Mouse (Mus musculus) heart, embryonic 13.5 days (tissue): ENCODE measurements around the gene Kcnj6. TPM values are rescaled to one million over a fixed set of nuclear protein-coding genes. Genes with fewer than 3 reads are reported as not detected.

Experiments
- ATAC-seq: fragments of 200-750 bp; cut with Nextera tagmentation; 2 replicates; pipeline ENCODE4 v1.8.0; 2017; ENCODE audit warnings: moderate TSS enrichment; ENCODE audit not compliant: insufficient number of reproducible peaks, low FRiP score, low TSS enrichment; ENCODE audit errors: extremely low read depth
- H3K27ac ChIP-seq: fragments of 300-500 bp; sonication (generic); replicated peaks from 2 replicates; pipeline ENCODE4 v1.5.1; 2015; ENCODE audit warnings: moderate library complexity, mild to moderate bottlenecking, inconsistent platforms
- H3K27me3 ChIP-seq: fragments of 300-500 bp; sonication (generic); replicated peaks from 2 replicates; pipeline ENCODE4 v1.6.1; 2015; ENCODE audit warnings: mild to moderate bottlenecking, inconsistent platforms
- H3K36me3 ChIP-seq: fragments of 300-500 bp; sonication (generic); 2 replicates; pipeline ENCODE4 v1.6.1; 2015; ENCODE audit warnings: mild to moderate bottlenecking, inconsistent platforms
- H3K4me1 ChIP-seq: fragments of 300-500 bp; sonication (generic); 2 replicates; pipeline ENCODE4 v1.6.1; 2015; ENCODE audit warnings: inconsistent platforms
- H3K4me2 ChIP-seq: fragments of 300-500 bp; sonication (generic); 2 replicates; pipeline ENCODE4 v1.6.1; 2015; ENCODE audit warnings: inconsistent platforms, mild to moderate bottlenecking, moderate library complexity
- H3K4me3 ChIP-seq: fragments of 300-500 bp; sonication (generic); 2 replicates; pipeline ENCODE4 v1.5.1; 2015; ENCODE audit warnings: moderate library complexity, mild to moderate bottlenecking, inconsistent platforms
- H3K9ac ChIP-seq: fragments of 300-500 bp; sonication (generic); 2 replicates; pipeline ENCODE4 v1.6.1; 2015; ENCODE audit warnings: inconsistent platforms, mild to moderate bottlenecking, moderate library complexity
- H3K9me3 ChIP-seq: fragments of 300-500 bp; sonication (generic); 2 replicates; pipeline ENCODE4 v1.6.1; 2016; ENCODE audit warnings: inconsistent platforms
- WGBS: fragments of 180-500 bp; shearing (Covaris S2); methylation state at CpG from one replicate; pipeline ENCODE4 v1.1.7; 2015; ENCODE audit warnings: mixed read lengths; 5-methylcytosine and 5-hydroxymethylcytosine counted together
- polyA plus RNA-seq: library from polyadenylated mRNA; unstranded; fragments of >200 nt; fragmentation: Nextera tagmentation; extraction: Ambion mirVana; gene quantifications from 2 replicates; pipeline ENCODE4 v1.2.1, GENCODE M21; 2015

The Kcnj6 gene
- polyA plus RNA-seq, 1 experiment from 2014 or later = 0.05 TPM

DNA sequence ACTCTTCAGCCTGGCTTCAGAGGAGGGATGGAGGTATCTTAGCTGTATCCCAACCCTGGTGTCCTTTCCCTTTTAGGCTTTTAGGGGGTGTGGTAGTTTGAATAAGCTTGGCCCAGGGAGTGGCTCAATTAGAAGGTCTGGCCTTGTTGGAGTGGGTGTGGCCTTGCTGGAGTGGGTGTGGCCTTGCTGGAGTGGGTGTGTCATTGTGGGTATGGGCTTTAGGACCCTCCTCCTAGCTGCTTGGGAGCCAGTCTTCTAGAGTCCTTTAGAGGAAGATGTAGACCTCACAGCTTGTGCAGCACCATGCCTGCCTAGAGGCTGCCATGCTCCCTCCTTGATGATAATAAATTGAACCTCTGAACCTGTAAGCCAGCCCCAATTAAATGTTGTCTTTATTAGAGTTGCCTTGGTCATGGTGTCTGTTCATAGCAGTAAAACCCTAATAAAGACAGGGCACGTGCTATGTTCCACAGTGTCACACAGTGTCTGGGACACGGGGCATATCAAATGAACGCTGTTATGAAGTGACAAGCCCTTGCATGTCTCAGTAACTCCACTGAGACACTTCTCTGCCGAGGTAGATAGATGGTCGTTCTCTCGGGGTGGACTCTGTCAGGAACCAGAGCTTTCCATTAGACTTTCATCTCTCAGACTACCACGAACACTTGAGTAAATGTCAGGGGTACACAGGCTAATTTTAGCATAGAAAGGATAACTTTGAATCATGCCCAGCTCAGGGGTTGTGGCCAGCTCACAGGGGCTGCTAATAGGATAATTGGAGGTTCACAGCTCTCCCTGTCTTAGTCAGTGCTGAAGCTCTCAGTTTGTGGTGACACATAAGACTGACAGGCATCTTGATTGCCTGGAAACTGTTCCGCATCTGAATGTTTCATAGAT lies 260.8 kb downstream of the Kcnj6 start:
- Histone ChIP-seq H3K4me2 (no peak overlapping the region), H3K36me3 (peaks cover 25% of the 10 kb centered on the region; the same call in 1 of the 2 replicates), H3K9ac (no peak overlapping the region), H3K4me3 (no peak overlapping the region), H3K27ac (peak overlapping the region; percentile 57), H3K4me1 (peaks cover 35% of the 10 kb centered on the region), H3K9me3 (no peaks in the 10 kb centered on the region), H3K27me3 (no peaks in the 10 kb centered on the region)
- ATAC-seq = no peak
- WGBS = 48% methylated on average over 8 of the region's 8 CpGs

DNA sequence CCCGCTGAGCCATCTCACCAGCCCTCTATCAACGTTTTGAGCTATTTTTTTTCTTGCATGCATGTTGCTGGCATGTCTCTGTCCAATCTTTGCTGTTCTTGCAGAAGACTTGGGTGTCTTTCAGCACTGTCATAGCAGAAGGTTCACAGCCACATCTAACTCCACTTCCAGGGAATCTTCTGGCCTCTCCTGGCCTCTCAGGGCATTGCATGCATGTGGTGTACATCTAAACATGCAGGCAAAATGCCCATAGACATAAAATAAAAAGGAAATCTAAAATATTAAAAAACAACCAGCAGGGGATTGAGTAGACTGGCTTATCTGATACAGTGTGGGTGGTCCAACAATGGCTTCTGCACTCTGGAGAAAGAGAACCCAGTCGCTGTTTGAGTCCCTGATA lies 262.0 kb downstream of the Kcnj6 start:
- ATAC-seq = 0 out of 2 replicates have a peak, but pooled peaks have one; percentile 32
- Histone ChIP-seq H3K9me3 (no peaks in the 10 kb centered on the region), H3K4me3 (no peak overlapping the region), H3K4me2 (no peak overlapping the region), H3K36me3 (peaks cover 29% of the 10 kb centered on the region; the same call in 1 of the 2 replicates), H3K9ac (no peak overlapping the region), H3K4me1 (peaks cover 35% of the 10 kb centered on the region), H3K27ac (no peak overlapping the region), H3K27me3 (no peaks in the 10 kb centered on the region)
- 63% methylated on average over 3 of the region's 3 CpGs for WGBS

GRCm38 (mm10) chr16:94731027-94731426 lies 266.5 kb downstream of the Kcnj6 start:
- Histone ChIP-seq H3K4me1 (peaks cover 17% of the 10 kb centered on the region), H3K9ac (peak overlapping the region; percentile 47; the same call in 1 of the 2 replicates), H3K36me3 (peaks cover 25% of the 10 kb centered on the region), H3K9me3 (peaks cover 6% of the 10 kb centered on the region; the same call in 1 of the 2 replicates), H3K4me2 (no peak overlapping the region), H3K27me3 (no peaks in the 10 kb centered on the region), H3K27ac (0 out of 2 replicates have a peak overlapping the region, but pooled peaks have one; percentile 8), H3K4me3 (no peak overlapping the region)
- no peak for ATAC-seq
- WGBS = 59% methylated on average over 12 of the region's 12 CpGs

GRCm38 (mm10) chr16:94729236-94729635 lies 268.3 kb downstream of the Kcnj6 start:
- 80% methylated on average over 6 of the region's 6 CpGs for WGBS
- no peak for ATAC-seq
- no peaks in the 10 kb centered on the region for H3K27me3 ChIP-seq
- H3K9ac ChIP-seq = no peak overlapping the region
- H3K27ac ChIP-seq = no peak overlapping the region
- H3K9me3 ChIP-seq = peaks cover 6% of the 10 kb centered on the region; the same call in 1 of the 2 replicates
- peaks cover 21% of the 10 kb centered on the region for H3K36me3 ChIP-seq
- no peak overlapping the region for H3K4me3 ChIP-seq
- H3K4me2 ChIP-seq = no peak overlapping the region
- peaks cover 18% of the 10 kb centered on the region for H3K4me1 ChIP-seq

GRCm38 (mm10) chr16:94724747-94725211 lies 272.7 kb downstream of the Kcnj6 start:
- Histone ChIP-seq H3K4me2 (peak overlapping the region; percentile 86), H3K4me3 (peak overlapping the region; percentile 61), H3K4me1 (peaks cover 33% of the 10 kb centered on the region), H3K9me3 (peaks cover 6% of the 10 kb centered on the region; the same call in 1 of the 2 replicates), H3K9ac (peak overlapping the region; percentile 82), H3K27me3 (no peaks in the 10 kb centered on the region), H3K27ac (peak overlapping the region; percentile 99), H3K36me3 (peaks cover 13% of the 10 kb centered on the region)
- 5% methylated on average over 18 of the region's 18 CpGs for WGBS
- no peak for ATAC-seq

- H3K27ac ChIP-seq = peak overlapping the region; percentile 99
Observed at GRCm38 (mm10) chr16:94724061-94724596, 273.4 kb downstream of the Kcnj6 start.

DNA sequence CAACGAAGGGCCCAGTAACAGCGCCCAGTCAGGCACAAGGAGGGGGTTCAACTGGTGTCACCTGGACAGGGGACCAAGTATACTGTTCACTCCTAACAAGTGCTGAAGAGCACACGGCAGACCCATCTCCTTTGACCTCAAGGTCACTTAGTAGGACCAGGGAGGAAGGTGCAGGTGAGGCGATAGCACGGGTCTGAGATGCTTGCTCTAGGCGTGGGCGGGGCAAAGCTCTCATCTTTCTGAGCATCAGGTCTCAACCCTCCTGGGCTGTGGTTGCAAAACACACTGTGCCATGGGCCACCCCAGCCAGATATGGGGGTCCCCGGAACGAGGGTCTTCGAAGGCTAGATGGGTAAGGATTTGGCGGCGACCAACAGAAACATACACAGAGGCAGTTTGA lies 274.6 kb downstream of the Kcnj6 start:
- Histone ChIP-seq H3K9ac (peak overlapping the region; percentile 85), H3K27ac (peak overlapping the region; percentile 99), H3K27me3 (no peaks in the 10 kb centered on the region), H3K9me3 (no peaks in the 10 kb centered on the region), H3K4me2 (peak overlapping the region; percentile 86), H3K4me1 (peaks cover 52% of the 10 kb centered on the region), H3K4me3 (peak overlapping the region; percentile 61), H3K36me3 (peaks cover 4% of the 10 kb centered on the region; the same call in 1 of the 2 replicates)
- WGBS = 64% methylated on average over 12 of the region's 12 CpGs
- no peak for ATAC-seq

More at GRCm38 (mm10) chr16:94724061-94724596, 273.4 kb downstream of the Kcnj6 start:
- peak overlapping the region; percentile 61 for H3K4me3 ChIP-seq
- peaks cover 4% of the 10 kb centered on the region; the same call in 1 of the 2 replicates for H3K9me3 ChIP-seq
- no peaks in the 10 kb centered on the region for H3K27me3 ChIP-seq
- H3K9ac ChIP-seq = peak overlapping the region; percentile 82
- H3K36me3 ChIP-seq = peaks cover 11% of the 10 kb centered on the region
- H3K4me2 ChIP-seq = peak overlapping the region; percentile 86
- H3K4me1 ChIP-seq = peaks cover 40% of the 10 kb centered on the region
- peak; percentile 39; the same call in 1 of the 2 replicates for ATAC-seq
- WGBS = under 1% methylated on average over 23 of the region's 23 CpGs

DNA sequence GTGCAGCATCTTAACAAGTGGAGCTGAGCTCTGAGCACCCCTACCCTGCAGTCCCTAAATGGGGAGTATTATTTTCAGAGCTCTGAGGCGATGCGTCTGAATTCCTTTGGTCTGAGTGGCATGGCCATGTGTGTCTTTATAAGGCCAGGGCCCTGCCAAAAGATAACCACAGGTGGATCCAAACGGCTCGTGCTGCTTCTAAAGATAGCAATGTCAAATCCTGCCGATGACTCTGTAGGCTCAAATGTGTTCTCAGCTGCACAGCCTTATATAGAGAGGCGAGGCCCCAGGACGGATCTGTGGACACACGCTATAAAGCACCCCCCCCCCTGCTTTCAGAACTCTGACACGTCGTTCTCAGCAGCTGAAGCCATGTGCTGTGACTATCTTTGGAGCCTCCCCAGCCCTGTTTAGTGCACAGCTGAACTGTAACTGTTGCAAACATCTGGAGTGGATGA lies 275.9 kb downstream of the Kcnj6 start:
- Histone ChIP-seq H3K27me3 (no peaks in the 10 kb centered on the region), H3K9me3 (peaks cover 3% of the 10 kb centered on the region; the same call in 1 of the 2 replicates), H3K27ac (peak overlapping the region; percentile 99), H3K4me1 (peaks cover 52% of the 10 kb centered on the region), H3K9ac (peak overlapping the region; percentile 85), H3K36me3 (no peaks in the 10 kb centered on the region; the same call in 1 of the 2 replicates), H3K4me2 (peak overlapping the region; percentile 86), H3K4me3 (peak overlapping the region; percentile 61)
- ATAC-seq = peak; percentile 50; the same call in 1 of the 2 replicates
- 31% methylated on average over 10 of the region's 10 CpGs for WGBS

- 46% methylated on average over 7 of the region's 7 CpGs for WGBS
- no peak for ATAC-seq
- peak overlapping the region; percentile 86 for H3K4me2 ChIP-seq
- H3K4me1 ChIP-seq = peaks cover 52% of the 10 kb centered on the region
- no peak overlapping the region for H3K4me3 ChIP-seq
- H3K9me3 ChIP-seq = peaks cover 8% of the 10 kb centered on the region; the same call in 1 of the 2 replicates
- H3K27me3 ChIP-seq = no peaks in the 10 kb centered on the region
- no peaks in the 10 kb centered on the region; the same call in 1 of the 2 replicates for H3K36me3 ChIP-seq
- H3K9ac ChIP-seq = peak overlapping the region; percentile 74
- H3K27ac ChIP-seq = peak overlapping the region; percentile 99
Observed at GRCm38 (mm10) chr16:94720476-94721153, 276.9 kb downstream of the Kcnj6 start.

DNA sequence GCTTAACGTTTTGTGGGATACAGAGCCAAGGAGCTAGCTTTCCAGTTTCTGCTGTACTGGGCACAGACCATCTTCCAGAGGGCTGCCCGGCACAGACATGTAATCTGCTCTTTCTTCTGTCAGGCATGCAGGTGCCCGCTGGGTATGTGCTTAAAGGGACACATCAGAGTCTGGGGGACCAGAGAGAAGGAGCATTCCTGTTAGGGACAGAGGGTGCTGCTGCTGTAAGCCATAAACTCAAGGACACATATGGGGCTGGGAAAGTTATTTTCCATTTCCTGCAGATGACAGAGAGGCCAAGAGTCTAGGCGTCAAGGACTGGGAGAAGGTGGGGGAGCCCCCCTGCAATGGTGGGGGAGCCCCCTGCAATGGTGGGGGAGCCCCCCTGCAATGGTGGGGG lies 278.0 kb downstream of the Kcnj6 start:
- peak overlapping the region; percentile 63; the same call in 1 of the 2 replicates for H3K9ac ChIP-seq
- 35% methylated on average over 4 of the region's 4 CpGs for WGBS
- ATAC-seq = no peak
- H3K27me3 ChIP-seq = no peaks in the 10 kb centered on the region
- H3K9me3 ChIP-seq = peaks cover 8% of the 10 kb centered on the region; the same call in 1 of the 2 replicates
- peak overlapping the region; percentile 73 for H3K27ac ChIP-seq
- peaks cover 45% of the 10 kb centered on the region for H3K4me1 ChIP-seq
- no peak overlapping the region for H3K4me2 ChIP-seq
- H3K4me3 ChIP-seq = no peak overlapping the region
- H3K36me3 ChIP-seq = no peaks in the 10 kb centered on the region; the same call in 1 of the 2 replicates
